1 mouse cellular context compared by ENCODE assay signal in genomic region chr15:83172492-83173429, GRCm38 (mm10).
TF ChIP-seq lines count a peak whose summit lies in the region.

Gene Cyb5r3 (minus strand): TSS chr15:83172592.

TF ChIP-seq in CH12.LX, 34 proteins besides CTCF, POLR2A, EP300 and RAD21 (continued from another document):
- 0 out of 2 replicates have a peak, but pooled peaks have one; percentile 41 for TF ChIP-seq KAT2A (IDR thresholded peaks at IDR 0.05; ENCODE audit: insufficient replicate concordance, low read length)
